ENCODE assay signal across 22 mouse cellular contexts in genomic region chr7:109357877-109358276, GRCm38 (mm10).
DNase-seq lines count a peak whose midpoint lies in the region; ATAC-seq and TF ChIP-seq lines count a peak whose summit lies in the region.
"Had no signal": no experiment of that assay in that cellular context is flagged by ENCODE, and none has a peak within 500 bp of the region (broad histone marks: within the 10 kb centered on the region; RNA-seq: fewer than 3 reads in every experiment).

No protein-coding gene starts in this region.

- no peak overlapping the region for H3K4me3 ChIP-seq in CH12.LX (replicated peaks in 1 of 3; ENCODE audit: low read depth in 2 of 3, low read length in 2 of 3, poor library complexity in 1 of 3)
- H3K4me3 ChIP-seq in kidney, embryonic 14.5 days (ENCODE audit: low read length): no peak overlapping the region
- H3K4me3 ChIP-seq: embryonic facial prominence, embryonic 13.5 days; forebrain, embryonic 12.5 days; gastrocnemius, adult 2 months; heart, adult 2 months; hindbrain, embryonic 15.5 days had no signal

- no peak overlapping the region for H3K4me2 ChIP-seq in CH12.LX (ENCODE audit: insufficient read depth, low read depth, poor library complexity, severe bottlenecking)
- H3K4me2 ChIP-seq in kidney, embryonic 14.5 days (replicated peaks; ENCODE audit: low read depth, low read length): no peak overlapping the region
- H3K4me2 ChIP-seq: embryonic facial prominence, embryonic 13.5 days; forebrain, embryonic 12.5 days; heart, embryonic 11.5 days; hindbrain, embryonic 15.5 days had no signal

- TF ChIP-seq CTCF in CH12.LX (conservative IDR thresholded peaks at IDR 0.05 in 1 of 2, IDR thresholded peaks at IDR 0.05 in 1 of 2; ENCODE audit: low read depth in 2 of 2, low read length in 2 of 2): no peak

- H3K9me3 ChIP-seq in CH12.LX (replicated peaks; ENCODE audit: low read length): no peaks in the 10 kb centered on the region
- no peaks in the 10 kb centered on the region for H3K9me3 ChIP-seq in kidney, embryonic 14.5 days (ENCODE audit: control insufficient read depth, low read length)
- H3K9me3 ChIP-seq: embryonic facial prominence, embryonic 13.5 days; forebrain, embryonic 12.5 days; G1E; hindbrain, embryonic 15.5 days had no signal

- TF ChIP-seq POLR2A in CH12.LX (IDR thresholded peaks at IDR 0.05; ENCODE audit: low read depth, low read length): no peak

- dilution Hi-C loops in CH12.LX (cut with MboI; ENCODE audit: extremely low pct_ligation_motif_present, extremely low pct_unique_long_range_greater_than_20kb, low sequenced_read_pairs): no loop called here

- H3K4me1 ChIP-seq in CH12.LX (ENCODE audit: control insufficient read depth in 1 of 2, insufficient read depth in 2 of 2): peaks cover 6 to 20% of the 10 kb centered on the region in 2 experiments; a peak in 3 of 4 replicates
- no peaks in the 10 kb centered on the region for H3K4me1 ChIP-seq in kidney, embryonic 14.5 days (ENCODE audit: control insufficient read depth, insufficient read depth, low read length)
- H3K4me1 ChIP-seq: embryonic facial prominence, embryonic 13.5 days; hindbrain, embryonic 15.5 days had no signal

- H3K79me2 ChIP-seq in CH12.LX (replicated peaks; ENCODE audit: control insufficient read depth, extremely low read depth, insufficient read depth, poor library complexity, severe bottlenecking): no peaks in the 10 kb centered on the region

- DNase-seq in A20 (ENCODE audit: low read depth, low spot score) (peak; percentile 47), CH12.LX (ENCODE audit: extremely low read depth) (peak; percentile 48)
- peak; percentile 25 for DNase-seq in splenic B cell, adult 2 months (ENCODE audit: low read depth, low spot score)
- DNase-seq in testis, postnatal 10 days (ENCODE audit: low spot score): no peak
- DNase-seq: adrenal gland, postnatal 10 days; cerebellum, adult 11 months; cerebellum, adult 9-10 months; cerebellum, postnatal 25 days; gastrocnemius, adult 2 months; gastrocnemius, postnatal 36 days; heart, adult 2 months had no signal

- TF ChIP-seq RAD21 in CH12.LX (IDR thresholded peaks at IDR 0.05; ENCODE audit: low read depth, low read length): no peak

- 69% methylated on average over 1 of the region's 1 CpGs for WGBS in kidney, embryonic 14.5 days

- H3K27me3 ChIP-seq in CH12.LX (replicated peaks): no peaks in the 10 kb centered on the region
- no peaks in the 10 kb centered on the region for H3K27me3 ChIP-seq in splenic B cell, adult 2 months (ENCODE audit: control insufficient read depth, insufficient read depth, low read length, poor library complexity, severe bottlenecking)
- no peaks in the 10 kb centered on the region for H3K27me3 ChIP-seq in kidney, embryonic 14.5 days (ENCODE audit: control insufficient read depth, insufficient read depth, low read length)
- H3K27me3 ChIP-seq: embryonic facial prominence, embryonic 13.5 days; forebrain, embryonic 12.5 days; hindbrain, embryonic 15.5 days had no signal

- TF ChIP-seq EP300 in CH12.LX (IDR thresholded peaks at IDR 0.05; ENCODE audit: low read length): peak; percentile 67

- no peaks in the 10 kb centered on the region for H3K36me3 ChIP-seq in CH12.LX (replicated peaks in 1 of 2; ENCODE audit: control insufficient read depth in 1 of 2, insufficient read depth in 1 of 2, low read length in 1 of 2)
- H3K36me3 ChIP-seq in splenic B cell, adult 2 months (ENCODE audit: control insufficient read depth, insufficient read depth, low read length, poor library complexity, severe bottlenecking): no peaks in the 10 kb centered on the region
- H3K36me3 ChIP-seq in kidney, embryonic 14.5 days (ENCODE audit: control insufficient read depth, insufficient read depth, low read length): no peaks in the 10 kb centered on the region
- H3K36me3 ChIP-seq: embryonic facial prominence, embryonic 13.5 days; forebrain, embryonic 12.5 days; G1E; hindbrain, embryonic 15.5 days had no signal

- in situ Hi-C loops in CH12.LX (cut with MboI; ENCODE audit: low pct_ligation_motif_present, low pct_unique_long_range_greater_than_20kb, low sequenced_read_pairs): no loop called here

- peak; percentile 13 to 53; a peak in 3 of 4 replicates for ATAC-seq in hematopoietic stem cell, adult 5-6 weeks (replicated peaks in 1 of 2; ENCODE audit: insufficient read depth in 1 of 2, low FRiP score in 2 of 2, low TSS enrichment in 1 of 2, low read depth in 1 of 2, poor library complexity in 2 of 2, severe bottlenecking in 2 of 2)
- ATAC-seq in kidney, embryonic 14.5 days (ENCODE audit: low FRiP score, low TSS enrichment): no peak
- no peak for ATAC-seq in CD4-positive, CD25-positive, alpha-beta regulatory T cell, adult 4 months
- ATAC-seq: forebrain, embryonic 16.5 days; inflammation-experienced regulatory T-cells, adult 6 months; intestine, postnatal 0 days had no signal

- no peak overlapping the region for H3K9ac ChIP-seq in CH12.LX (ENCODE audit: insufficient read depth, low read depth)
- no peak overlapping the region for H3K9ac ChIP-seq in kidney, embryonic 14.5 days (ENCODE audit: low read depth, low read length)
- H3K9ac ChIP-seq: embryonic facial prominence, embryonic 13.5 days; forebrain, embryonic 12.5 days; hindbrain, embryonic 15.5 days had no signal

- H3K27ac ChIP-seq in CH12.LX (ENCODE audit: insufficient read depth, low read depth): no peak overlapping the region
- H3K27ac ChIP-seq in kidney, embryonic 14.5 days (ENCODE audit: low read depth, low read length): no peak overlapping the region
- H3K27ac ChIP-seq: embryonic facial prominence, embryonic 13.5 days; forebrain, embryonic 12.5 days; gastrocnemius, adult 2 months; heart, adult 2 months; hindbrain, embryonic 15.5 days had no signal

TF ChIP-seq in CH12.LX, 34 proteins besides CTCF, POLR2A, EP300 and RAD21:
- TF ChIP-seq NELFE (IDR thresholded peaks at IDR 0.05; ENCODE audit: low read depth, low read length) (no peak), IRF4 (IDR thresholded peaks at IDR 0.05; ENCODE audit: low read depth, low read length) (peak; percentile 47), BHLHE40 (IDR thresholded peaks at IDR 0.05; ENCODE audit: low read depth, low read length) (peak; percentile 34; the same call in 1 of the 2 replicates), CHD2 (IDR thresholded peaks at IDR 0.05; ENCODE audit: low read length) (no peak), MYC (IDR thresholded peaks at IDR 0.05; ENCODE audit: low read depth, low read length) (0 out of 2 replicates have a peak, but pooled peaks have one; percentile 54), HCFC1 (IDR thresholded peaks at IDR 0.05; ENCODE audit: low read depth, low read length) (no peak), MAX (IDR thresholded peaks at IDR 0.05; ENCODE audit: low read length) (peak; percentile 43; the same call in 1 of the 2 replicates)

Comparison
In these comparisons a context has a peak if more than half of its experiments do, and no peak if none do; other contexts are left out.
1. ATAC-seq: peak in hematopoietic stem cell, adult 5-6 weeks (2 of 2); none in kidney, embryonic 14.5 days (single experiment) and CD4-positive, CD25-positive, alpha-beta regulatory T cell, adult 4 months (single experiment).